Mouse (Mus musculus): ENCODE results near the gene Mn1.

- TF ChIP-seq CTCF (IDR thresholded peaks at IDR 0.05; ENCODE audit: low read depth) = no peak
- TF ChIP-seq EP300 (optimal IDR thresholded peaks at IDR 0.05) = no peak
Measured at GRCm38 (mm10) chr5:111454240-111454639, 37.1 kb downstream of the Mn1 start.
